Mouse (Mus musculus) CH12.LX (cell line): Measurements from ENCODE around the gene Ttf1.
A peak's percentile ranks its signal among the peaks of the same experiment; 100 is the strongest.

Experiments used
- CHD1 ChIP-seq: IDR thresholded peaks from 2 replicates; pipeline ENCODE4 v1.6.1; 2012; ENCODE audit warnings: low read depth, low read length, improper control_type of control experiment, inconsistent platforms
- CHD2 ChIP-seq: IDR thresholded peaks from 2 replicates; pipeline ENCODE4 v1.6.1; 2011; ENCODE audit warnings: low read length, improper control_type of control experiment
- CTCF ChIP-seq, 2 experiments: IDR thresholded peaks in 1 of 2; conservative IDR thresholded peaks in 1 of 2; 2 replicates each; pipeline ENCODE4 v1.5.1; 2011 to 2012; ENCODE audit warnings: low read depth in 2 of 2, low read length in 2 of 2, improper control_type of control experiment in 1 of 2, inconsistent platforms in 1 of 2, mild to moderate bottlenecking in 1 of 2, moderate library complexity in 1 of 2
- EP300 ChIP-seq: IDR thresholded peaks from 2 replicates; pipeline ENCODE4 v1.6.1; 2011; ENCODE audit warnings: low read length, improper control_type of control experiment
- MAX ChIP-seq: IDR thresholded peaks from 2 replicates; pipeline ENCODE4 v1.6.1; 2011; ENCODE audit warnings: low read length, improper control_type of control experiment
- POLR2A ChIP-seq: IDR thresholded peaks from 2 replicates; pipeline ENCODE4 v1.6.1; 2011; ENCODE audit warnings: low read depth, mild to moderate bottlenecking, improper control_type of control experiment, low read length
- ZMIZ1 ChIP-seq: IDR thresholded peaks from 2 replicates; pipeline ENCODE4 v1.6.1; 2012; ENCODE audit warnings: low read depth, mild to moderate bottlenecking, inconsistent platforms, low read length, improper control_type of control experiment

DNA sequence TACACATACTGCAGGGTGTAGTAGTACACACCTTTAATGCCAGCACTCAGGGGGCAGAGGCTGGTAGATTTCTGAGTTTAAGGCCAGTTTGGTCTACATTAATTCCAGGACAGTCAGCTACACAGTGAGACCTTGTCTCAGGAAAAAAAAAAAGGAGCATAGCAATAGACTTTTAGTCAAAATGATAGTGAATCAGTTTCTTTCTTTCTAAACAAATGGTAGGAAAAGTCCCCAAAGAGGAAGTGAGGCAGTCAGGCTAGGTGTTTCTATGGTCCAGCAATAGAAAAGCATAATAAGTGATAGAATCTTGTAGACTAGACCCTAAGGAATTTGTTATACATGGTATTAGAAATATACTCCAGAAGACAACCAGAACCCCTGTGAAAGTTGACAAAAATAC is 75.1 kb downstream of the Ttf1 start:
- TF ChIP-seq POLR2A: no peak
- no peak for TF ChIP-seq CTCF (conservative IDR thresholded peaks at IDR 0.05 in 1 of 2, IDR thresholded peaks at IDR 0.05 in 1 of 2; ENCODE audit: low read depth in 2 of 2, low read length in 2 of 2)
- peak; percentile 88 for TF ChIP-seq EP300
- TF ChIP-seq CHD2: no peak
- TF ChIP-seq ZMIZ1: no peak
- TF ChIP-seq CHD1: no peak
- no peak for TF ChIP-seq MAX
